Mouse (Mus musculus) left cerebral cortex, adult 2 months (tissue): ENCODE data around the gene Spink4. TPM values are rescaled to one million over a fixed set of nuclear protein-coding genes. Genes with fewer than 3 reads are reported as not detected.

ENCODE experiments used
- DNase-seq, 2 experiments: peaks; one replicate each; pipeline ENCODE4 v3.0.0; 2021 to 2022; ENCODE audit warnings: low spot score in 2 of 2, mixed read lengths in 1 of 2; ENCODE audit errors: extremely low spot score in 1 of 2
- H3K27ac ChIP-seq: fragments of 200-600 bp; 2 replicates; pipeline ENCODE4 v1.8.1; 2022
- H3K4me3 ChIP-seq: fragments of 200-600 bp; 2 replicates; pipeline ENCODE4 v1.8.1; 2022
- CTCF ChIP-seq: fragments of 200-600 bp; IDR thresholded peaks from 2 replicates; pipeline ENCODE4 v1.8.1; 2022; ENCODE audit warnings: antibody characterized with exemption, mild to moderate bottlenecking, moderate library complexity
- intact Hi-C: fragments of 180-260 bp; cut with DNase I; formaldehyde crosslinking; loops from one replicate; pipeline ENCODE4 v1.15.1; 2025
- long read RNA-seq, 2 experiments: library from polyadenylated mRNA; stranded (forward); transcript quantifications; one replicate each; pipeline ENCODE4 v2.0.0; 2021; ENCODE audit warnings: borderline mapping rate in 2 of 2
- total RNA-seq, 2 experiments: library from RNA; stranded (reverse); gene quantifications; 2 replicates each; pipeline ENCODE4 v1.2.3; 2021

Spink4 gene
- not detected for total RNA-seq
- long read RNA-seq, experiment 1 = 0 reads
- long read RNA-seq, experiment 2 = 0 reads

DNA sequence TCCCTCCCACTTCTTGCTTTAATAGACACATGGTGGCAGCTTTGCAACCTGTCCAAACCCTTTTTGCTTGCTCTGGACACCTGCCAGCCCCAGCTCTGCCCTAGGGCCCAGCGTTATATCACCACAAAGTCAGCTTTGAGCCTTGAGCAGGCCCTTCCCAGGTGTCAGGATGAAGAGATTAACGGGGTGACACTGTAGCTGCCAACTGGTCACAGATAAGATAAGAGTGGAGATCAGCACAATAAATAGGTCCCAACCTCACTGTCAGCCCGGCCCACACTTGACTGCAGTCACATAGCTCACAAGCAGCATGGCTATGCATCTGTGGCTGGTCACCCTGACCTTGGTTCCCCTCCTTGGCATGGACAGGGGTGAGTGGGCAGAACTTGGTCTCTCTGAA, at the start of gene Spink4:
Gene Spink4 (plus strand): TSS at position 268 of the 400 bp plus-strand sequence.
- no peak for DNase-seq

DNA sequence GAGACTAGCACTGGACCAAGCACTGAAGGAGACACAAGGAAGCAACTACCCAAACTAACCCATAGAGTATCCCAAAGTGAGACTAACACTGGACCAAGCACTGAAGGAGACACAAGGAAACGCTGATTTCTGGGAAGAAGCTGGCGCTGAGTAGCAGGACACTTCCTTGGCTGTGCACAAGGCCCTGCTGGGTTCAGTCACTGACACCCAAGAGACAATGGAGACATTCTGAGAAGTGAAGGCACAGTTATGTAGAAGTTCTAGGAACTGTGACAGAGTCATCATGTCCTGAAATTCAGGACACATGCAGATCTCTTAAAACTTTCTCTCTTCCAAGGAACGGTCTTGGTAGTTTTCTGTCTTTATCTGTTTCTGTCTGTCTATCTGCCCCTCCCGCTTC, 49.6 kb upstream of the Spink4 start:
- no peak for DNase-seq
- intact Hi-C loops = no loop called here
- TF ChIP-seq CTCF = no peak
- Histone ChIP-seq H3K27ac (no peak overlapping the region), H3K4me3 (no peak overlapping the region)

More for the DNA sequence above, at the start of gene Spink4:
- Histone ChIP-seq H3K4me3 (no peak within 1 kb of the TSS), H3K27ac (peak within 1 kb of the TSS; percentile 17; the same call in 1 of the 2 replicates)
- TF ChIP-seq CTCF = no peak
- intact Hi-C loops = loop anchor here (2.0 kb wide), 1 partner anchor 33 kb away; no protein-coding TSS in a partner anchor

DNA sequence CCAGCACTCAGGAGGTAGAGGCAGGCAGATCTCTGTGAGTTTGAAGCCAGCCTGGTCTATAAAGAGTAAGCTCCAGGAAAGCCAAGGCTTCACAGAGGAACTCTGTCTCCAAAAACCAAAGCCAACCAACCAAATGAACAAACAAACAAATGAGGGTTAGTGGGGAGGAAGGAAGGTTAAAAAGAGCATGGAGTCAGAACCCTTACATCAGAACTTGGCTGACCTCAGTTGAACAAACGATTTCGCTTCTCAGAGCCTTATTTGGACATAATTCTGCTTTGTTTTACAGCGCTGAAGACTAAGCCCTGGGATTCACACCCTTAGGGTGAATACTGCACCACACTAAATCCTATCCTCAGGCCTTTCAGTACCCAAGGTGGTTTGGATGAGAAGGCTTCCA, 47.7 kb upstream of the Spink4 start:
- H3K4me3 ChIP-seq = no peak overlapping the region
- no peak for TF ChIP-seq CTCF
- DNase-seq = no peak
- intact Hi-C loops = no loop called here
- no peak overlapping the region for H3K27ac ChIP-seq

DNA sequence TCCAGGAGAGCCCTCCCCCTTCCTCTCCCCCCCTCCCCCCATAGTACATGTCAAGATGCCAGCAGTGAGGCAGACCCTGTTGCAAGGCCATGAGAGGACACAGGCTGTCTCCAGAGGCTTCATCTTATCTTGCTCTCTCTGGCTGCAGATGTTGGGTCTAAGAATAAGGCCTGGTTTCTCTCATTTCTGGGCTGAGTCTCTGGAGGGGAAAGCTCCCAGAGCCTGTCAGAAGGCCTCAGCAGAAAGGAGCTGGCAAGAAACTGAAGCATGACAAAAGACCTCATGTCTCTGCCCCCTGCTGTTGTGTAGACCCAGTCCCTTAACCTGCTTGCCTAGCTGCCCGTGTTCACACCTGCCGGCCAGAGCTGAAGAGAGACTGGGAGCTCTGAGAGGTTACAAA, 46.5 kb upstream of the Spink4 start:
- intact Hi-C loops = no loop called here
- no peak for TF ChIP-seq CTCF
- Histone ChIP-seq H3K27ac (no peak overlapping the region), H3K4me3 (no peak overlapping the region)
- DNase-seq = no peak

DNA sequence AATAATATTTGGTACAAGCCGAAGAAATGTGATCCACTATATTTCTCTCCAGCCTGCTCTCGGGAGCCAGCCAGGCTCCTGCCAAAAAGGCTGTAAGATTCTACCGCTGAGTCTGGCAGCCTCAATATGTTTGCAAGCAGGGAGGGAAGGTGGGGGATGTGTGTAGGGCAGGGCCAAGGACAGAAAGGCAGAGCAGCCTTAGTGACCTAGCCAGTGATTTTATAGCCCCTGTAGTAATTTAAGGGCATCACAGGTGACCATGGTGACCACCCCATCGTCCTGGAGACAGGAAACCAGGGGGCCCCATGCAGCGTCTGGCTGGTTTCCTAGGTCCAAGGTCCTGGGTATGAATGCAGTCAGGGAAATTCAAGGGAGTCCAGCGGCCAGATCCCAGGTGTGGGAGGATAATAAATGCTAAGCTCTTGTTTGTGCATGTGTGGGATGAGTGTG, 45.7 kb upstream of the Spink4 start:
- intact Hi-C loops = no loop called here
- no peak for TF ChIP-seq CTCF
- Histone ChIP-seq H3K27ac (no peak overlapping the region), H3K4me3 (no peak overlapping the region)
- DNase-seq = peak in 1 of 2 experiments; percentile 29

DNA sequence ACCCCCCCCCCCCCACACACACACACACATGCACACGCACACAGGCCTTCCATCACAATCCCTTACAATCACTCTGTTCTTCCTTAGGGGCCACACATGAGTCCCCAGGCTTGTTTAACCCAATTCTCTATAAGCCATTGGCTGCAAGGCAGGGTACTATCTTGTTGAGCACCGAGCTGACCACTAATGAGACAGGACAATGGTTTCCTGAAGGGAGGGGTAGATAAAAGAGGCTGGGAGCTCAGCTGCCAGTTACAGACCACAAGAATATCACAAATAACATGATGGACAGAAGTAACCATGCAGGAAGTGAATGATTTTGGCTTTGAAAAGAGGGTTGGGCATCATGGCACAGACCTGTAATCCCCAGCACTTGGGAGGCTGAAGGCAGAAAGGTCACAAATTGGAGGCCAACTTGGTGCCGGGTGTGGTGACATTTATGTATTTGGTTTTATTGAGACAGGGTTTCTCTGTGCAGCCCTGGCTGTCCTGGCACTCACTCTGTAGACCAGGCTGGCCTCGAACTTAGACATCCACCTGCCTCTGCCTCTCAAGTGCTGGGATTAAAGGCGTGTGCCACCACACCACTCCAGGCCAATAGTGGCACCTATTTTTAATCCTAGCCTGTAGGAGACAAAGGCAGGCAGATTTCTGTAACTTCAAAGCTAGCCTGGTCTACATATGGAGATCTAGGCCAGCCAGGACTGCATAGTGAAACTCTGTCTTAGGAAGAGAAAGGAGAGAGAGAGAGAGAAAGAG, 44.9 kb upstream of the Spink4 start:
- Histone ChIP-seq H3K4me3 (no peak overlapping the region), H3K27ac (no peak overlapping the region)
- intact Hi-C loops = no loop called here
- DNase-seq = no peak
- TF ChIP-seq CTCF = no peak

DNA sequence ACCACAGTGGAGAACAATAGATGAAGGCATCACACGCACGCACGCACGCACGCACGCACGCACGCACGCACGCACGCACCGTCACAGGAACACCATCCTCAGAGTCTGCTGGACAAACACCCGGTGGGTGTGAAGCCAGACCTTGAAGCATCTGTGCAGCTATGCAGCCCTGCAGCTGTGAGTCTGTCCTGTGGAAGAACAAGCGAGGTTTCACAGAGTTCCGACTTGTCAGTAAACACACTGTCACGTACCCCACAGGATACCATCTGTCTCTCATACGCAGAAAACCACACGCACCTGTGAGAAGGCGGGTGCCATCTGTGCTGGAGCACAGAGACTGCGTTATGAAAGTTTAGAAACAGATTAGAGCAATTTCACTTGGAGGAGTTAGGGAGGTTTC, 44.0 kb upstream of the Spink4 start:
- intact Hi-C loops = no loop called here
- H3K27ac ChIP-seq = no peak overlapping the region

DNA sequence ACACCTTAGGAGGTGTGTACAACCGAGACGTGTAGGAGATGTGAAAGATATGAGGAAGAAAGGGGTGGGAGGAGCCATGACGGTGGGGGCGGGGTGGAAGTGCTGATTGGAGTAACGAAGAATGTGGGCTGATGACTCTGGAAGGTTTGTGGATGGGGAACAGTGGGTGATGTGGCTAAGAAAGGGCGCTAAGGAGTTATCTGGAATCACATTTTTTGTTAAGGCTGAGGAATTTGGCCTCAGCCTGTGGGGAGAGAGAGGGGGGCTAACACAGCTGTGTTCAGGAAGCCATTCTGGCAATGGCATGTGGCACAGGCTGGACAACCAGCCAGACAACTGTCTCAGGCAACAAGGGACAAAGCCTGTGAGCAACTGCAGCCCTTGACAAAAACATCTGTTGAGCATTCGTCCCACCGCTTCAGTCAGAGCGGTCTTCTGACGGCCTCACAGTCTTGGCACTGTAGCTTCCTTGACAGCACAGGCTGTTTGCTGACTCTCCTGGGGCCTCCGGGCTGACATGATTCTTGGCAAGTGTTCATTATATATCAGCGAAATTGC, 43.0 kb upstream of the Spink4 start:
- Histone ChIP-seq H3K4me3 (no peak overlapping the region), H3K27ac (no peak overlapping the region)
- TF ChIP-seq CTCF = no peak
- DNase-seq = no peak
- intact Hi-C loops = no loop called here

More for the DNA sequence above, 44.0 kb upstream of the Spink4 start:
- TF ChIP-seq CTCF = no peak
- peak; percentile 65 to 81 for DNase-seq
- H3K4me3 ChIP-seq = no peak overlapping the region

DNA sequence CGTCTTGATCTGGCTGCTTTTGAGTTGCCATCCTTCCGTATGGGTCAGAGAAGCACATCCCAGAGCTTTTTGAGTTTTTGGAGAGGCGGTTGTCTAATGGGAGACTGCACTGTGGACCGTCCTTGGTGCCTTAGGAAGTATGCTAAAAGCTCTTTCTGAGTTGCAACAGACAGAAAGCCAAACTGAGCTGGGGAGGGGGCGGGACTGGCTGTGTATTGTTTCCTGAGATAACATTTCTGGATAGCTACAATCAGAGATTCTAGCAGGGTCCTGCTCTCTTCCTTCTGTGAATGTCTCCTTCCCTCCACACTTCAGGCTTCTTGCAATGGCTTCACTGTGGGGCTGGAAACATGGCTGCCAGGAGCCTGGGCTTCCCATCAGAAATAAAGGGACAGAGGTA, 42.3 kb upstream of the Spink4 start:
- no peak overlapping the region for H3K27ac ChIP-seq
- no peak for DNase-seq
- intact Hi-C loops = no loop called here
- no peak for TF ChIP-seq CTCF
- no peak overlapping the region for H3K4me3 ChIP-seq

DNA sequence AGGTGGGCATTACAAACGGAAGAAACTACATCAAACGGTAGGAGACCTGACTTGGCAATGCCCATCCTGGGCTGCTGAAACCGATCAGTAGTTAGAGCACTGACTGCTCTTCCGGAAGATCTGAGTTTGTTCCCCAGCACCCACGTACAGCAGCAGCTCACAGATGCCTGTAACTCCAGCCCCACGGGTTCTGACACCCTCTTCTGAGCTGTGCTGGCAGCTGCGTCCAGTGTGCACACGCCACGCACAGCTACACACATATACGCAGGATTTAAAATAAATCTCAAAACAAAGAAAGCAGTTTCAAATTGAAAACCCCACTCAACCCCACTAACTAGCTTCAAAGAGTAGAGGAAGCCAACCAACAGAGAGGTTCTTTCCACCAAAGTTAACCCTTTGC, 36.7 kb upstream of the Spink4 start:
- no peak overlapping the region for H3K4me3 ChIP-seq
- no peak overlapping the region for H3K27ac ChIP-seq
- no peak for DNase-seq
- TF ChIP-seq CTCF = no peak
- intact Hi-C loops = loop anchor here (5.0 kb wide), 1 partner anchor 144 kb away; no protein-coding TSS in a partner anchor

DNA sequence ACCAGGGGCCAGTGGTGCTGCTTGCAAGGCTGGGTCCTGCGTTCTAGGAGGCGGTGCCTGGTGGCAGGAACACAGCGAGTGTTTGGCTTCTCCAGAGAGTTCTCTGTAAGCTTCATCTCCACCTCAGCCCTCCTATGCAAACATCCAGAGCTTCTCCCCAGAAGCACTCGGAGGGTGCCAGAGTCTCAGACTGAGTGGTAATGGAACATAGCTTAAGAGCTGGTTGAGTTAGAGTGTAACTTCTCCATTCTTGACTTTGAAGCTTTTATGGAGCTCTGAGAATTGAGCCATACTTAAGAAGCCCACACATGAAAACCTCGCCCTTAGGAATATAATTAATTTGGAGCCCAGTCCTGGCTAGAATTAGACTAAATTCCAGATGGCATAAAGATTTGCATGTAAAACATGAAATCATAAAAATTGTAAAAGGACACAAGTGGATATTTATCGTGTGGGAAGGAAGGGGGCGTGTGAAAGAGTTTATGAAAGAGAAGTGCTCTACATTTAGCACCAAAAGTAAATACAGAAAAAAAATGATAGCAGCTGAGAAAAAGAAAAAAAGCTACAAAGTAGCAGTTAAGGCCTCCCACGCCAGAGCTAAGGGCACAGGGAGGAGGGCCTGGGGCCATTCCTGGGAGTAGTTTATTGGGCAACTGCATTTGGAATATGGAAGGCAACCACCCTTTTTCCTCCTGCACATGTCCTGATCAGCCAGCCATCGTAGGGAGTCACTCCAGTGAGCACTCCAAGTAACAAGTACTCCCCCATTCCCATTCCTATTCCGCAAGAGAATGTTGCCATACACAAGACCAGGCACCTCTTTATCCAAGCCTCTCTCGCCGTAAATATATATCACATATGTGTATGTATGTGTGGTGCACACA, 35.3 kb upstream of the Spink4 start:
- no peak for DNase-seq
- intact Hi-C loops = loop anchor here (5.0 kb wide), 1 partner anchor 143 kb away; no protein-coding TSS in a partner anchor
- no peak overlapping the region for H3K4me3 ChIP-seq
- peak overlapping the region; percentile 19; the same call in 1 of the 2 replicates for H3K27ac ChIP-seq
- TF ChIP-seq CTCF = no peak

DNA sequence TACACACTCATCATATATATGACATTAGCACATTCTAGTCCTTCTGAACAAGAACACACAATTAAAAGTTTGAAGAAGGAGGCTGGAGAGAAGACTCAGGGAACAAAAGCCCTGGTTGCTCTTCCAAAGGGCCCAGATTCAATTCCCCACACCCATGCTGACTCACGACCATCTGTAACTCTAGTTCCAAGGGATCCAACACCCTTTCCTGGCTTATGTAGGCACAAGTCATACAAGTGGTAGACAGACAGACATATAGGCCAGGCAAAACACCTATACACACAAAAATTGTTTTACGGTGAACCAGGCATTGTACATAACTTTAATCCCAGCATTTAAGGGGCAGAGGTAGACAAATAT, 34.7 kb upstream of the Spink4 start:
- intact Hi-C loops = no loop called here
- Histone ChIP-seq H3K27ac (no peak overlapping the region; the same call in 1 of the 2 replicates), H3K4me3 (no peak overlapping the region)
- DNase-seq = no peak
- TF ChIP-seq CTCF = no peak
